Mouse (Mus musculus) lung, adult 2 months (tissue): ENCODE data around the gene Gm42421.

Experiments used
- CTCF ChIP-seq: fragments of 200-500 bp; IDR thresholded peaks from 2 replicates; pipeline ENCODE4 v1.5.1; 2011; ENCODE audit warnings: mild to moderate bottlenecking, low read length, control low read depth; ENCODE audit not compliant: insufficient read depth
- POLR2A ChIP-seq: fragments of 200-500 bp; IDR thresholded peaks from 2 replicates; pipeline ENCODE4 v1.6.1; 2011; ENCODE audit warnings: low read depth, mild to moderate bottlenecking, control low read depth, low read length, borderline replicate concordance; ENCODE audit errors: extremely low read depth

- no peak for TF ChIP-seq CTCF
- no peak for TF ChIP-seq POLR2A
Observed at GRCm38 (mm10) chr5:143908926-143909325, 19.0 kb upstream of the Gm42421 start.
